Mouse (Mus musculus) lung, postnatal 4 days (tissue): ENCODE results near the gene Dscam.

ENCODE experiments used
- DNase-seq, 2 experiments: peaks; one replicate each; pipeline ENCODE4 v3.0.0; 2021

Gene Dscam

GRCm38 (mm10) chr16:97170513-97171081, at the start of gene Dscam:
Gene Dscam, minus strand, starts transcription at chr16:97170752.
- no peak for DNase-seq

- no peak for DNase-seq
Observed at GRCm38 (mm10) chr16:97219381-97219780, 48.8 kb upstream of the Dscam start.

GRCm38 (mm10) chr16:97209997-97210396, 39.4 kb upstream of the Dscam start:
- DNase-seq = no peak

- DNase-seq = no peak
Observed at GRCm38 (mm10) chr16:97208276-97208675, 37.7 kb upstream of the Dscam start.

GRCm38 (mm10) chr16:97204090-97204489, 33.5 kb upstream of the Dscam start:
- no peak for DNase-seq

GRCm38 (mm10) chr16:97203554-97203953, 33.0 kb upstream of the Dscam start:
- no peak for DNase-seq

- DNase-seq = no peak
Observed at GRCm38 (mm10) chr16:97194630-97195029, 24.1 kb upstream of the Dscam start.

GRCm38 (mm10) chr16:97194179-97194578, 23.6 kb upstream of the Dscam start:
- no peak for DNase-seq

GRCm38 (mm10) chr16:97192296-97192695, 21.7 kb upstream of the Dscam start:
- DNase-seq = no peak

- DNase-seq = no peak
Observed at GRCm38 (mm10) chr16:97190604-97191003, 20.1 kb upstream of the Dscam start.

- no peak for DNase-seq
Observed at GRCm38 (mm10) chr16:97171500-97171899, 948 bp upstream of the Dscam start.

GRCm38 (mm10) chr16:97169901-97170512, 545 bp downstream of the Dscam start:
- DNase-seq = no peak

- no peak for DNase-seq
Observed at GRCm38 (mm10) chr16:97168614-97169013, 1.9 kb downstream of the Dscam start.

- DNase-seq = no peak
Observed at GRCm38 (mm10) chr16:97168030-97168429, 2.5 kb downstream of the Dscam start.

GRCm38 (mm10) chr16:97166166-97166565, 4.4 kb downstream of the Dscam start:
- DNase-seq = no peak

- DNase-seq = peak; percentile 31
Observed at GRCm38 (mm10) chr16:97165444-97166121, 5.0 kb downstream of the Dscam start.

GRCm38 (mm10) chr16:97158279-97158678, 12.3 kb downstream of the Dscam start:
- DNase-seq = no peak

- no peak for DNase-seq
Observed at GRCm38 (mm10) chr16:97144544-97145194, 25.9 kb downstream of the Dscam start.

- no peak for DNase-seq
Observed at GRCm38 (mm10) chr16:97141943-97142342, 28.6 kb downstream of the Dscam start.

- DNase-seq = no peak
Observed at GRCm38 (mm10) chr16:97135003-97135827, 35.3 kb downstream of the Dscam start.

GRCm38 (mm10) chr16:97127296-97127695, 43.3 kb downstream of the Dscam start:
- no peak for DNase-seq

GRCm38 (mm10) chr16:97110028-97110427, 60.5 kb downstream of the Dscam start:
- no peak for DNase-seq

GRCm38 (mm10) chr16:97105266-97105665, 65.3 kb downstream of the Dscam start:
- no peak for DNase-seq
